Mouse (Mus musculus): Measurements from ENCODE around the gene Mrpl48.

GRCm38 (mm10) chr7:100624538-100624937 is 16.4 kb upstream of the Mrpl48 start:
- no peak for TF ChIP-seq CTCF (conservative IDR thresholded peaks at IDR 0.05; ENCODE audit: low read length)
- no peak for TF ChIP-seq POU5F1 (IDR thresholded peaks at IDR 0.05; ENCODE audit: borderline replicate concordance, low read length)
- no peak for TF ChIP-seq NANOG (IDR thresholded peaks at IDR 0.05; ENCODE audit: borderline replicate concordance, low read length)

Measured in E14TG2a.4 (cell line).